Mouse (Mus musculus) embryonic facial prominence, embryonic 10.5 days (tissue): ENCODE measurements around the gene Knop1. TPM values are rescaled to one million over a fixed set of nuclear protein-coding genes. Genes with fewer than 3 reads are reported as not detected.

ENCODE experiments used
- DNase-seq: peaks from one replicate; pipeline ENCODE4 v3.0.0-alpha.2; 2017; ENCODE audit warnings: low spot score
- H3K27ac ChIP-seq: fragments of 300-500 bp; sonication (generic); replicated peaks from 2 replicates; pipeline ENCODE4 v1.5.1; 2016; ENCODE audit warnings: mild to moderate bottlenecking
- H3K27me3 ChIP-seq: fragments of 300-500 bp; sonication (generic); replicated peaks from 2 replicates; pipeline ENCODE4 v1.6.1; 2016; ENCODE audit warnings: low read depth, mild to moderate bottlenecking; ENCODE audit not compliant: poor library complexity, severe bottlenecking
- H3K36me3 ChIP-seq: fragments of 300-500 bp; sonication (generic); replicated peaks from 2 replicates; pipeline ENCODE4 v1.6.1; 2016; ENCODE audit warnings: mild to moderate bottlenecking, moderate library complexity
- H3K4me1 ChIP-seq: fragments of 300-500 bp; sonication (generic); 2 replicates; pipeline ENCODE4 v1.6.1; 2016
- H3K4me3 ChIP-seq: fragments of 300-500 bp; sonication (generic); 2 replicates; pipeline ENCODE4 v1.5.1; 2016; ENCODE audit warnings: mild to moderate bottlenecking, moderate library complexity
- H3K9me3 ChIP-seq: fragments of 300-500 bp; sonication (generic); 2 replicates; pipeline ENCODE4 v1.6.1; 2016; ENCODE audit warnings: mild to moderate bottlenecking
- WGBS: fragments of 180-500 bp; shearing (Covaris S2); methylation state at CpG from one replicate; pipeline ENCODE4 v1.1.7; 2016; 5-methylcytosine and 5-hydroxymethylcytosine counted together
- polyA plus RNA-seq: library from polyadenylated mRNA; unstranded; fragments of >200 nt; fragmentation: Nextera tagmentation; extraction: Ambion mirVana; gene quantifications from 2 replicates; pipeline ENCODE4 v1.2.1, GENCODE M21; 2016

Knop1 gene
- polyA plus RNA-seq, 1 experiment from 2014 or later: 162 TPM

DNA sequence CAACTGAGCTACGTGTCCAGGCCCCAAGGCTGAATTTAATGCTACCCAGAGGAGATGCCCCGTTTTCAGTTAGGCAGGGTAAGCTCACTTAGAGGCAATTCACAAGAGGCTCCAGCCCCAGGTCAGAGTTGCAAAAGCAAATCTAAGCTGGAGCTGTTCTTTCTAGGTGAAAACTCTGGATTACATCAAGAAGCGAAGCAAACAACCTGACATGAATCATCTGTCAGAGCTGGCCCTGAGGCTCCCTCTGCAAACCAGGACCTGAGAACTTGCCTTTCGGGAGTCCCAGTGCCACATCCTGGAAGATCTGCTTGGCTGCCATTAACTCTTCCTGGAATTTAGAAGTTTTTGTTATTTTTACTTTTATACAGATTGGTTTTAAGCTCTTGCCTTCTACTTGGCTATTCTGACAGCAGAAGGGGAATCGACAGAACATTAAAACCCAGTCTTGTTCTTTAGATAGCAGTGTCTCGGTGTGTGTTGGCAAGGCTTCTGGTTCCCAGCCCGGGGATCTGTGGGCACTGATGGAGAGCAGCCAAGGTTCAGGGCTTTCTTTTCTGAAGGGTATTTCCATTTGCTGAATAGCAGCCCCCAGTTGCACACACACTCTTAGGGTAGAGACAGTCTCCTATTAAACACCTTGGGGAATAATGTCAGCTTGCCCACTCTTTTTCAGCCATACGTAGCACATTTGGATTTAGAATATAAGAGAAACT is 14.9 kb downstream of the Knop1 start:
- WGBS: 87% methylated on average over 8 of the region's 8 CpGs
- Histone ChIP-seq H3K36me3 (peaks cover 99% of the 10 kb centered on the region), H3K4me1 (no peaks in the 10 kb centered on the region), H3K9me3 (no peaks in the 10 kb centered on the region), H3K27me3 (no peaks in the 10 kb centered on the region), H3K4me3 (no peak overlapping the region), H3K27ac (no peak overlapping the region)
- DNase-seq: no peak

DNA sequence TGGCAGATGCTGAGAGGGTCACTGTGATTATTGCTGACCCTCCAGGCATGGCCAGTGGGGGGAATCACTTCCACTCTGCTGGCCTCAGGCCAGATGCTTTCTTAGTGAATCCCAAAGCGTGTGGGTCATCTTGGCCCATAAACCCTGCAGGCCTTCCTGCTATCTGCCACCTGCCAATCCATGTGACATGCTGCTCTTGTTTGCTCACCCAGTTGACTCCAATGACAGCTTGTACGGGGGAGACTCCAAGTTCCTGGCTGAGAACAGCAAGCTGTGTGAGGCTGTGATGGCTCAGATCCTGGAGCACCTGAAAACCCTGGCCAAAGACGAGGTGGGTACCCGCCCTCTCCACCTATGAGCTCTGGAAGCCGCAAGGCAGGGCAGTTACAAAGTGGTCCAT is 18.2 kb downstream of the Knop1 start:
- Histone ChIP-seq H3K9me3 (no peaks in the 10 kb centered on the region), H3K27ac (no peak overlapping the region), H3K4me3 (no peak overlapping the region), H3K4me1 (no peaks in the 10 kb centered on the region), H3K27me3 (no peaks in the 10 kb centered on the region), H3K36me3 (peaks cover 98% of the 10 kb centered on the region)
- WGBS: 88% methylated on average over 5 of the region's 5 CpGs
- DNase-seq: no peak

DNA sequence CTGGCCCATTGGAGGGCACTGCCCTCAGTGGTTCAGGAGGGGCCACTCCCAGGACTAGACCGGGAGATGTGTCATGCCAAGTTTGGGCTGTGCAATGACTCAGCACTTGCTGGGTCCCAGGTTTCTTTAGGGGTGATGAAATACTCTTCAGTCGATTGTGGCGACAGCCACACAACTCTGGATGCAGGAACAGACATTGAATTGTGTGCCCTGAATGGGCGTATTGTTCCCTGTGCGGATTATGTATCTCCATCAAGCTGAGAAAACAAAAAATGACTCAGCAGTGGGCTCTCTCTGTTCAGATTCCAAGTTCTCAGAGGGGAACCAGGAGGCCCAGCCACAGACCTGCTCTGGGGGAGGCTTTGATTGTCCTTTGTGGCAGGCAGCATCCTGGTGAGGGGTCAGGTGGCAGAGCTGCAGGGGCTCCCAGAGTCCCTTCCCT is 28.1 kb downstream of the Knop1 start:
- Histone ChIP-seq H3K4me3 (no peak overlapping the region), H3K4me1 (peaks cover 23% of the 10 kb centered on the region), H3K9me3 (no peaks in the 10 kb centered on the region), H3K27me3 (no peaks in the 10 kb centered on the region), H3K36me3 (peaks cover 32% of the 10 kb centered on the region), H3K27ac (0 out of 2 replicates have a peak overlapping the region, but pooled peaks have one; percentile 4)
- WGBS: 39% methylated on average over 5 of the region's 5 CpGs
- no peak for DNase-seq

DNA sequence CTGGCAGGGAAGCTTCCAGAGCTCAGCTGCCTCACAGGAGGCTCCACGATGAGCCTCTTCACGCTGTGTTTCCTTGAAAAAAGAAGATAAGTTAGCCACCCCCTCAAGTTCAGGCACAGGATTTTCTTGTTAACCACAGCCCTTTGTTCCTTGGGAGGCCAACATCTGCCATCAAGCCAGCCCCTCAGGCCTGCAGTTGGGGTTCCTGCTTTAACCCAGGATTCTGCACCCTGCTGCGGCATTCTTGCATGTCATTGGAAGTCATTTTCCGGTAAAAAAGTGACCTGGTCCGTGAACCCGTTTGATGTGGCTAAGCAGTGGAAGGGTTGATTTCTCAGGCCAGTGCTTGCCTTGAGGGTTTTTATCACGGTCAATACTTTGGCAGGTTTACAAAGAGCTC is 31.6 kb downstream of the Knop1 start:
- Histone ChIP-seq H3K4me3 (no peak overlapping the region), H3K4me1 (peaks cover 19% of the 10 kb centered on the region), H3K36me3 (peaks cover 25% of the 10 kb centered on the region), H3K27me3 (no peaks in the 10 kb centered on the region), H3K9me3 (no peaks in the 10 kb centered on the region), H3K27ac (0 out of 2 replicates have a peak overlapping the region, but pooled peaks have one; percentile 35)
- 59% methylated on average over 7 of the region's 7 CpGs for WGBS
- DNase-seq: peak; percentile 20

DNA sequence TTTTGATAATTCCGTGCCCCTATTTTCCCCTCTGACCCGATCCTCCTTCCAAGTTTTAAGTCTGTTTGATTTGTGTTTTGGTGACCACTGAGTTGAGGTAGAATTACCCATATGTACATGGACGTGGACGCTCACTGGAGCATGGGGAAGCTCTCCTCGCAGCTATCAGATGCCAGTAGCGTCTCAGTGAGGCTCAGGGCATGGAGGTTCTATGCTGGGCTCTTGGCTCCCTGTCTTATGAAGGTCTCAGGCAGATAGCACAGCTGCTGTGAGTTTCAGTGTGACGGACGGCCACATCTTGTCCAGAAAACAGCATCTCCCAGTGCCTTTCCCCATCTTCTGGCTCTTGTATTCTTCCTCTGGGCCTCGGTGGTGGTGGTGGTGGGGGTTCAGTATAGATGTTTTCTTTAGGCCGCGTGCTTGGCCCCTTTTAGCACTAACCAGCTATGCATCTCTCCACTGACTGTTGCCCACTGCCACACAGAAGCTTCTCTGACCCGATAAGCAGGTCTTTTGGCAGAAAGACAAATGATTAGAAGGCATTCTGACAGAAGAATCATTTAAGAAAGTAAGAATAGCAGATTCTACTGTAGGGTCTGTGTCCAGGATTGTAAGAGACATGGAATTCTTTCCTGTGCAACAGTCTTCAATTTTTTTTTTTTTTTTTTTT is 34.0 kb downstream of the Knop1 start:
- peaks cover 9% of the 10 kb centered on the region; the same call in 1 of the 2 replicates for H3K4me1 ChIP-seq

DNA sequence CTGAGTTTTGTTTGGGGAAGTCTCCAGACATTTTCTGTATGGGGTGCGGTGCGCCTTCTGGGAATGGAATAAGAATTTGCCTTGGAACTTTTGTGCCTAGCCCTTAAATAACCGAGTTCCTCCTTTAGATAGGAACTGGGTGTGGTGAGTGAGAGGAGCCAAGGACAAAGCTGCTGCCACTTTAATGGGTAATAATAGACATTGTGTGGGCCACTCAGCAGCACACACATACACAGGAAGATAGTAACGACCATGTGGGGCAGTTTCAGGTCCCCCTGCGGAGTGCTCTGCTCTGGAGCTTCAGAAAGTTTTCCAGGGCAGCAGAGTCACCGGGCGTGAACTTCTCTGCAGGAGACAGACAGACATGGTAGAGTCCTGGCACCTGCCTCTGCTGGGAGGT is 34.7 kb downstream of the Knop1 start:
- WGBS: 79% methylated on average over 7 of the region's 7 CpGs
- DNase-seq: no peak
- Histone ChIP-seq H3K4me1 (peaks cover 9% of the 10 kb centered on the region; the same call in 1 of the 2 replicates), H3K4me3 (no peak overlapping the region), H3K27me3 (no peaks in the 10 kb centered on the region), H3K27ac (no peak overlapping the region), H3K9me3 (no peaks in the 10 kb centered on the region), H3K36me3 (peaks cover 30% of the 10 kb centered on the region)

More for the DNA sequence above, 34.0 kb downstream of the Knop1 start:
- 90% methylated on average over 12 of the region's 12 CpGs for WGBS
- DNase-seq: no peak
- Histone ChIP-seq H3K27ac (no peak overlapping the region), H3K9me3 (no peaks in the 10 kb centered on the region), H3K4me3 (no peak overlapping the region), H3K36me3 (peaks cover 31% of the 10 kb centered on the region), H3K27me3 (no peaks in the 10 kb centered on the region)

DNA sequence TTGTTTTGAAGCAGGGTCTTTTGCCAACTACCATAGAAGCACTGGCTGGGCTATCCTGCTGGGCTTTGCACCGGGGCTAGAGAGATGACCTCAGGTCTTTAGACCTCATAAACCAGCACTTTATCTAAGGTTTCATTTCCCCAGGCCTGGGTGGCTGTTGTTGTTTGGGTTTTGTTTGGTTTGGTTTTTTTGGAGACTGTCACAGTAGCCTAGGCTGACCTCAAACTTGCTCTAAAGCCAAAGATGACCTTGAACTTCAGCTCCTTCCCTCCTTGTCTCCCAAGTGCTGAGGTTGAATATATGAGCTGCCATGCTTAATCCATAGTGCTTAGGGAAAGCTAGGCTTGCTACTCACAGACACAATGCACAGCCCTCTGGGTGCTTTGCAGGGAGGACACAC is 36.4 kb downstream of the Knop1 start:
- H3K4me1 ChIP-seq: peaks cover 9% of the 10 kb centered on the region; the same call in 1 of the 2 replicates
- no peaks in the 10 kb centered on the region for H3K9me3 ChIP-seq
- H3K27me3 ChIP-seq: no peaks in the 10 kb centered on the region
- peaks cover 36% of the 10 kb centered on the region for H3K36me3 ChIP-seq
- WGBS: 79% methylated on average over 1 of the region's 1 CpGs
- no peak for DNase-seq
- H3K27ac ChIP-seq: no peak overlapping the region
- H3K4me3 ChIP-seq: no peak overlapping the region

DNA sequence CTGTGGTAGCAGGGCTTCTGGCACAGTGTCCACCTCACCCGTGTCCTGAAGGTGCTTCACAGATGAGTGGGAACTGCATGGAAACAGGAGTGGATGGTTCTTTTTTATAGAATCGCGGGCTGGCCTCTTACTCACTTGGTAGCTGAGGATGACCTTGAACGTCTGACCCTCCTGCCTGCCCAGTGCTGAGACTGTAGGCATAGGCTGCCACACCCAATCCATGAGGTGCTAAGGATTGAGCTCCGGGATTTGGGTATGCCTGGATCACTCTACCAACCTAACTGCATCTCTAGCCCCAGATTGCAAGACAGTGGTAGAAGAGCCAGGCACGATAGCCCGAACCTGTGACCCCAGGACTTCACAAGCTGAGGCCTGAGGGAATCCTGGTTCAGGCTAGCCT is 38.3 kb downstream of the Knop1 start:
- Histone ChIP-seq H3K36me3 (peaks cover 54% of the 10 kb centered on the region), H3K27ac (no peak overlapping the region), H3K4me3 (no peak overlapping the region), H3K27me3 (no peaks in the 10 kb centered on the region), H3K4me1 (no peaks in the 10 kb centered on the region), H3K9me3 (no peaks in the 10 kb centered on the region)
- 91% methylated on average over 7 of the region's 7 CpGs for WGBS
- no peak for DNase-seq

DNA sequence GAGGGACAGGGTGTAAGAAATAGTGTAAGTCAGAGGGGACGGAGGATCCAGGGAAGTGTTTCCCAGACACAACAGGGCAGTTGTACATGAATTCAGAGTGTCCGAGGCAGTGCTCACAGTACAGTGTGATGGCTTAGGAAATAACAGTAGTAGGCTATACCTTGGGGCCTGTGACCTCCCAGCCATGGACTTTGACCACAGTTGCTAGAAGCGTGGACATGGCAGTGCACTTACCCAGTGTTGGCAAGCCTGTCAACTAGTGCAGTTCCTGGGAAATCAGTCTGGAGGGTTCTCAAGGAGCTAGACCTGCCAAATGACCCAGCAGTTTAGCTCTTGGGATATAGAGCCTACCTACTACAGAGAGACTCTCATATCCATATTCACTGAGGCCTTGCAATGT is 39.8 kb downstream of the Knop1 start:
- no peak overlapping the region for H3K27ac ChIP-seq
- no peaks in the 10 kb centered on the region for H3K9me3 ChIP-seq
- H3K27me3 ChIP-seq: no peaks in the 10 kb centered on the region
- 92% methylated on average over 3 of the region's 3 CpGs for WGBS
- DNase-seq: no peak
- H3K4me1 ChIP-seq: no peaks in the 10 kb centered on the region
- H3K36me3 ChIP-seq: peaks cover 54% of the 10 kb centered on the region
- H3K4me3 ChIP-seq: no peak overlapping the region

DNA sequence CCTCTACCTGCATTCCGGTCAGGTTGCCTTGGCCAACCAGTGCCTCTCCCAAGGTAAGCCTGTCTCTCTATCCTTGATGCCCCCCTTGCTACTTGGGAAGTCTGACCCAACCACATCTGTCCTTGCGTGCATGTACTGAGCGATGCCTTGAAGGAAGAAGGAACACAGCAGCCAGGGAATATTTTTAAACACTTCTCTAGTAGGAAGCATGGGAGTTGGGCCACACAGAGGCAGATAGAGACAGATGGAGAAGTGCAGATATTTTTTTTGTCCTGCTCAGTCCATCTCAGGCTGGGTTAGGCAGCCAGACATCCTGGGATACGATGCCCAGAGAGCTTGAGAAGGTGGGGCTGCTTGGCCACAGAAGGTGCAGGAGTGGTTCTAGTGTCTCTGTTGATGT is 42.5 kb downstream of the Knop1 start:
- Histone ChIP-seq H3K36me3 (peaks cover 62% of the 10 kb centered on the region), H3K4me1 (no peaks in the 10 kb centered on the region), H3K27ac (no peak overlapping the region), H3K4me3 (no peak overlapping the region), H3K9me3 (no peaks in the 10 kb centered on the region), H3K27me3 (no peaks in the 10 kb centered on the region)
- no peak for DNase-seq
- 94% methylated on average over 4 of the region's 4 CpGs for WGBS

DNA sequence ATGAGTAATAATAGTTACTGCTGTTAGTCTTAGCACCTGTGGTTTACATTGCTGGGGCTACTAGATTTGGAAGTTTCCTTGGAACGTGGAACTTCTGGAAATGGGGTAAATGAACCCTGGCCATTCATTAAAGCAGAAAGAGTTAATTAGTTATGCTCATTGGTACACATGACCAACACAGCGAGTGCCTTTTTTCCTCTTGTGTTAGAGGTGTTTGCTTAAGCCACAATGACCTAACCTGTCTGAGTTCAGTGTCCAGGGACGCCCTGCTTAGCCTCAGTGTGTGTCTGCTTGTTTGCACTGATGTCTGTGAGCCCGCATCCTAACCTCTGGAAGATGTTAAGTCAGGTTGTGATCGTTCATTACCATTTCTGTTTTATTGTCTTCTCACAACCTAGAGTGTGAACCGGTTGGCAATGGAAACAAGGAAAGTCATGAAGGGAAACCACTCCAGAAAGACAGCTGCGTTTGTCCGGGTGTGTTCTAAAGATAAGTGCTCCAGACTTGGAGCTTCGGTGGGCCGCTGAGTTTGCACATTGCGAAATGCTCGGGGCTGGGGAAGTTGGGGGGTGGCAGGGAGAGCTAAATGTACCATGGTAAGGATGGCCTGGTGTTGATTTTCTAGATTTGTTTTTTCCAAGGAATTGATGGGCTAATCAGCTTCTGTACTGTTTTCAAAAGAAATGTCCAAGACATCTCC is 44.5 kb downstream of the Knop1 start:
- no peak for DNase-seq
- peaks cover 45% of the 10 kb centered on the region for H3K36me3 ChIP-seq
- no peaks in the 10 kb centered on the region for H3K9me3 ChIP-seq
- no peaks in the 10 kb centered on the region for H3K27me3 ChIP-seq
- no peaks in the 10 kb centered on the region for H3K4me1 ChIP-seq
- no peak overlapping the region for H3K27ac ChIP-seq
- WGBS: 91% methylated on average over 12 of the region's 12 CpGs
- no peak overlapping the region for H3K4me3 ChIP-seq

DNA sequence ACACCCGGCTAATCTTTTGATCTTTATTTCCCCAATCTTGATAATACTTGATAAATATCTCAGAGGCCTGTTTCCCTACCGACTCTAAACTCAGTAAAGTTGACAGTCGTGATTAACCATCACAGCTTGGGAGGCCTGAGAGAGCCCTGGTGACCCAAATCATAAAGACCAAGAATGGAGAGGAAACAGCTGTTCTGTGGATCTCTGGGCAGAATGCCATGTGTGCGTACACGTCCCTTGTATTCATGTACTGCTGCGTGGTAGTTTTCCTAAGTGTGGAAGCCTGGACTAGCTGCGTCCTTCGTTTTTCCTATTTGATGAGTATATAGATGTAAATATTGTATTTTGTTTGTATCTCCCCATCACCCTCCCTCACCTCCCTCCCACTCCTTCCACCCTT is 48.2 kb downstream of the Knop1 start:
- Histone ChIP-seq H3K27ac (no peak overlapping the region), H3K4me1 (no peaks in the 10 kb centered on the region), H3K4me3 (no peak overlapping the region), H3K27me3 (no peaks in the 10 kb centered on the region), H3K36me3 (peaks cover 27% of the 10 kb centered on the region), H3K9me3 (no peaks in the 10 kb centered on the region)
- 93% methylated on average over 8 of the region's 8 CpGs for WGBS
- no peak for DNase-seq
